Mouse (Mus musculus) thymus, postnatal 0 days (tissue): ENCODE results near the gene Slc6a20a. TPM values are rescaled to one million over a fixed set of nuclear protein-coding genes. Genes with fewer than 3 reads are reported as not detected.
"Not testable (repeated sequence)": the region's sequence is repeated elsewhere in the genome, so short reads cannot be mapped to it uniquely, and the experiment has no call there.

Source experiments
- DNase-seq: peaks from one replicate; pipeline ENCODE4 v3.0.0-alpha.2; 2015; ENCODE audit warnings: low spot score
- polyA plus RNA-seq: library from polyadenylated mRNA; unstranded; fragments of >200 nt; fragmentation: Nextera tagmentation; extraction: Ambion mirVana; gene quantifications from 2 replicates; pipeline ENCODE4 v1.2.1, GENCODE M21; 2015

The Slc6a20a gene
- polyA plus RNA-seq: 0.86 and 1.4 TPM in 2 replicates

GRCm38 (mm10) chr9:123678327-123679105 lies at the start of gene Slc6a20a, which contains the start of gene Ccr9:
Slc6a20a (minus strand) TSS chr9:123678885.
Ccr9 (plus strand) TSS chr9:123678439.
- peak; percentile 5 for DNase-seq

GRCm38 (mm10) chr9:123722737-123723493 lies 44.2 kb upstream of the Slc6a20a start:
- DNase-seq: no peak

GRCm38 (mm10) chr9:123717186-123718008 lies 38.7 kb upstream of the Slc6a20a start, which contains the start of gene Lztfl1:
Lztfl1 (minus strand) TSS chr9:123717697.
- DNase-seq: peak; percentile 99

- DNase-seq: peak; percentile 57
These were observed 37.6 kb upstream of the Slc6a20a start for GRCm38 (mm10) chr9:123716301-123716700.

- DNase-seq: peak; percentile 68
These were observed 34.4 kb upstream of the Slc6a20a start for GRCm38 (mm10) chr9:123713111-123713510.

GRCm38 (mm10) chr9:123709226-123709625 lies 30.5 kb upstream of the Slc6a20a start:
- no peak for DNase-seq

GRCm38 (mm10) chr9:123701822-123702221 lies 23.1 kb upstream of the Slc6a20a start:
- DNase-seq: no peak

- no peak for DNase-seq
These were observed 17.1 kb upstream of the Slc6a20a start for GRCm38 (mm10) chr9:123695634-123696302.

- DNase-seq: no peak
These were observed 9.5 kb upstream of the Slc6a20a start for GRCm38 (mm10) chr9:123688227-123688626.

- DNase-seq: no peak
These were observed 7.5 kb upstream of the Slc6a20a start for GRCm38 (mm10) chr9:123686206-123686605.

- no peak for DNase-seq
These were observed 5.0 kb upstream of the Slc6a20a start for GRCm38 (mm10) chr9:123683704-123684103.

GRCm38 (mm10) chr9:123679198-123679597 lies 513 bp upstream of the Slc6a20a start:
- no peak for DNase-seq

- peak; percentile 85 for DNase-seq
These were observed 13.0 kb downstream of the Slc6a20a start for GRCm38 (mm10) chr9:123665645-123666044.

GRCm38 (mm10) chr9:123659986-123660676 lies 18.6 kb downstream of the Slc6a20a start:
- not testable (repeated sequence) for DNase-seq

- no peak for DNase-seq
These were observed 19.7 kb downstream of the Slc6a20a start for GRCm38 (mm10) chr9:123658981-123659380.

GRCm38 (mm10) chr9:123657457-123657856 lies 21.2 kb downstream of the Slc6a20a start:
- peak; percentile 57 for DNase-seq

GRCm38 (mm10) chr9:123651369-123651768 lies 27.3 kb downstream of the Slc6a20a start:
- DNase-seq: no peak

GRCm38 (mm10) chr9:123649785-123650511 lies 28.7 kb downstream of the Slc6a20a start:
- DNase-seq: no peak

GRCm38 (mm10) chr9:123640106-123640505 lies 38.6 kb downstream of the Slc6a20a start:
- DNase-seq: no peak
